Mouse (Mus musculus) hindbrain, embryonic 12.5 days (tissue): Measurements from ENCODE around the gene Glud1. TPM values are rescaled to one million over a fixed set of nuclear protein-coding genes. Genes with fewer than 3 reads are reported as not detected.

Experiments used
- ATAC-seq: fragments of 200-750 bp; cut with Nextera tagmentation; 2 replicates; pipeline ENCODE4 v1.8.0; 2017; ENCODE audit warnings: moderate TSS enrichment; ENCODE audit not compliant: low FRiP score
- H3K27ac ChIP-seq: fragments of 300-500 bp; sonication (generic); 2 replicates; pipeline ENCODE4 v1.5.1; 2016; ENCODE audit warnings: mild to moderate bottlenecking
- H3K27me3 ChIP-seq: fragments of 300-500 bp; sonication (generic); 2 replicates; pipeline ENCODE4 v1.6.1; 2016; ENCODE audit warnings: mild to moderate bottlenecking
- H3K36me3 ChIP-seq: fragments of 300-500 bp; sonication (generic); 2 replicates; pipeline ENCODE4 v1.6.1; 2016; ENCODE audit warnings: mild to moderate bottlenecking
- H3K4me1 ChIP-seq: fragments of 300-500 bp; sonication (generic); 2 replicates; pipeline ENCODE4 v1.6.1; 2016
- H3K4me2 ChIP-seq: fragments of 300-500 bp; sonication (generic); replicated peaks from 2 replicates; pipeline ENCODE4 v1.6.1; 2016; ENCODE audit warnings: mild to moderate bottlenecking
- H3K4me3 ChIP-seq: fragments of 300-500 bp; sonication (generic); 2 replicates; pipeline ENCODE4 v1.5.1; 2016; ENCODE audit warnings: mild to moderate bottlenecking
- H3K9ac ChIP-seq: fragments of 300-500 bp; sonication (generic); 2 replicates; pipeline ENCODE4 v1.6.1; 2016; ENCODE audit warnings: mild to moderate bottlenecking, moderate library complexity
- H3K9me3 ChIP-seq: fragments of 300-500 bp; sonication (generic); replicated peaks from 2 replicates; pipeline ENCODE4 v1.6.1; 2016; ENCODE audit warnings: mild to moderate bottlenecking
- WGBS: fragments of 180-500 bp; shearing (Covaris S2); methylation state at CpG from one replicate; pipeline ENCODE4 v1.1.7; 2016; 5-methylcytosine and 5-hydroxymethylcytosine counted together
- polyA plus RNA-seq: library from polyadenylated mRNA; unstranded; fragments of >200 nt; fragmentation: Nextera tagmentation; extraction: Ambion mirVana; gene quantifications from 2 replicates; pipeline ENCODE4 v1.2.1, GENCODE M21; 2016

The Glud1 gene
- polyA plus RNA-seq, 1 experiment from 2014 or later, result 97.7 TPM

- WGBS, result 98% methylated on average over 4 of the region's 4 CpGs
- Histone ChIP-seq H3K9me3 (no peaks in the 10 kb centered on the region), H3K4me2 (no peak overlapping the region), H3K9ac (no peak overlapping the region), H3K36me3 (peaks cover 54% of the 10 kb centered on the region), H3K27ac (no peak overlapping the region), H3K4me3 (no peak overlapping the region), H3K27me3 (no peaks in the 10 kb centered on the region), H3K4me1 (no peaks in the 10 kb centered on the region)
- ATAC-seq, result no peak
Measured at GRCm38 (mm10) chr14:34343078-34343477, 32.6 kb downstream of the Glud1 start.

GRCm38 (mm10) chr14:34344361-34344760 lies 33.8 kb downstream of the Glud1 start:
- Histone ChIP-seq H3K4me3 (no peak overlapping the region), H3K9me3 (no peaks in the 10 kb centered on the region), H3K27me3 (no peaks in the 10 kb centered on the region), H3K36me3 (peaks cover 42% of the 10 kb centered on the region), H3K4me2 (no peak overlapping the region), H3K27ac (no peak overlapping the region), H3K4me1 (no peaks in the 10 kb centered on the region), H3K9ac (no peak overlapping the region)
- ATAC-seq, result no peak
- WGBS, result 88% methylated on average over 5 of the region's 5 CpGs

- H3K4me1 ChIP-seq, result no peaks in the 10 kb centered on the region
- ATAC-seq, result peak; percentile 48
- H3K36me3 ChIP-seq, result peaks cover 29% of the 10 kb centered on the region
- H3K4me2 ChIP-seq, result no peak overlapping the region
- no peak overlapping the region for H3K9ac ChIP-seq
- H3K27ac ChIP-seq, result no peak overlapping the region
- 60% methylated on average over 12 of the region's 12 CpGs for WGBS
- H3K9me3 ChIP-seq, result no peaks in the 10 kb centered on the region
- H3K27me3 ChIP-seq, result no peaks in the 10 kb centered on the region
- no peak overlapping the region for H3K4me3 ChIP-seq
Measured at GRCm38 (mm10) chr14:34345771-34346566, 35.4 kb downstream of the Glud1 start.

- H3K36me3 ChIP-seq, result peaks cover 19% of the 10 kb centered on the region
- H3K4me1 ChIP-seq, result no peaks in the 10 kb centered on the region
- no peak overlapping the region for H3K9ac ChIP-seq
- H3K4me3 ChIP-seq, result no peak overlapping the region
- ATAC-seq, result no peak
- WGBS, result 94% methylated on average over 5 of the region's 5 CpGs
- no peak overlapping the region for H3K4me2 ChIP-seq
- no peaks in the 10 kb centered on the region for H3K27me3 ChIP-seq
- H3K27ac ChIP-seq, result no peak overlapping the region
- H3K9me3 ChIP-seq, result no peaks in the 10 kb centered on the region
Measured at GRCm38 (mm10) chr14:34347084-34347483, 36.6 kb downstream of the Glud1 start.

GRCm38 (mm10) chr14:34348301-34348700 lies 37.8 kb downstream of the Glud1 start:
- 85% methylated on average over 7 of the region's 7 CpGs for WGBS
- H3K4me3 ChIP-seq, result no peak overlapping the region
- no peak overlapping the region for H3K9ac ChIP-seq
- H3K4me1 ChIP-seq, result no peaks in the 10 kb centered on the region
- ATAC-seq, result no peak
- H3K27me3 ChIP-seq, result no peaks in the 10 kb centered on the region
- H3K9me3 ChIP-seq, result no peaks in the 10 kb centered on the region
- H3K36me3 ChIP-seq, result peaks cover 7% of the 10 kb centered on the region
- no peak overlapping the region for H3K4me2 ChIP-seq
- H3K27ac ChIP-seq, result no peak overlapping the region

- ATAC-seq, result no peak
- Histone ChIP-seq H3K27ac (no peak overlapping the region), H3K4me2 (no peak overlapping the region), H3K4me1 (no peaks in the 10 kb centered on the region), H3K27me3 (no peaks in the 10 kb centered on the region), H3K36me3 (peaks cover 3% of the 10 kb centered on the region), H3K4me3 (no peak overlapping the region), H3K9ac (no peak overlapping the region), H3K9me3 (no peaks in the 10 kb centered on the region)
- WGBS, result 88% methylated on average over 8 of the region's 8 CpGs
Measured at GRCm38 (mm10) chr14:34349007-34349406, 38.5 kb downstream of the Glud1 start.

GRCm38 (mm10) chr14:34351660-34352059 lies 41.1 kb downstream of the Glud1 start:
- H3K9me3 ChIP-seq, result no peaks in the 10 kb centered on the region
- ATAC-seq, result no peak
- H3K9ac ChIP-seq, result no peak overlapping the region
- no peak overlapping the region for H3K4me2 ChIP-seq
- no peaks in the 10 kb centered on the region for H3K36me3 ChIP-seq
- 58% methylated on average over 3 of the region's 3 CpGs for WGBS
- no peak overlapping the region for H3K4me3 ChIP-seq
- no peaks in the 10 kb centered on the region for H3K27me3 ChIP-seq
- H3K4me1 ChIP-seq, result no peaks in the 10 kb centered on the region
- no peak overlapping the region for H3K27ac ChIP-seq

GRCm38 (mm10) chr14:34352523-34352922 lies 42.0 kb downstream of the Glud1 start:
- H3K9me3 ChIP-seq, result no peaks in the 10 kb centered on the region
- H3K4me2 ChIP-seq, result no peak overlapping the region
- ATAC-seq, result no peak
- 72% methylated on average over 6 of the region's 6 CpGs for WGBS
- H3K4me3 ChIP-seq, result no peak overlapping the region
- H3K27me3 ChIP-seq, result no peaks in the 10 kb centered on the region
- H3K27ac ChIP-seq, result no peak overlapping the region
- H3K4me1 ChIP-seq, result no peaks in the 10 kb centered on the region
- no peak overlapping the region for H3K9ac ChIP-seq
- no peaks in the 10 kb centered on the region for H3K36me3 ChIP-seq

- 96% methylated on average over 3 of the region's 3 CpGs for WGBS
- Histone ChIP-seq H3K4me2 (no peak overlapping the region), H3K27ac (no peak overlapping the region), H3K36me3 (no peaks in the 10 kb centered on the region), H3K4me1 (no peaks in the 10 kb centered on the region), H3K9ac (no peak overlapping the region), H3K9me3 (no peaks in the 10 kb centered on the region), H3K27me3 (no peaks in the 10 kb centered on the region), H3K4me3 (no peak overlapping the region)
- ATAC-seq, result no peak
Measured at GRCm38 (mm10) chr14:34353326-34353725, 42.8 kb downstream of the Glud1 start.

GRCm38 (mm10) chr14:34354456-34354855 lies 43.9 kb downstream of the Glud1 start:
- no peak for ATAC-seq
- 87% methylated on average over 4 of the region's 4 CpGs for WGBS

GRCm38 (mm10) chr14:34355301-34355700 lies 44.8 kb downstream of the Glud1 start, which contains the start of gene Fam25c:
TSS of gene Fam25c (minus strand) at chr14:34355433.
- no peak within 1 kb of the TSS for H3K4me2 ChIP-seq
- H3K4me1 ChIP-seq, result no peaks in the 10 kb centered on the region
- H3K36me3 ChIP-seq, result no peaks in the 10 kb centered on the region
- ATAC-seq, result no peak
- H3K9ac ChIP-seq, result no peak within 1 kb of the TSS
- no peaks in the 10 kb centered on the region for H3K27me3 ChIP-seq
- no peak within 1 kb of the TSS for H3K27ac ChIP-seq
- H3K9me3 ChIP-seq, result no peaks in the 10 kb centered on the region
- H3K4me3 ChIP-seq, result no peak within 1 kb of the TSS
- WGBS, result 81% methylated on average over 6 of the region's 6 CpGs

More at GRCm38 (mm10) chr14:34354456-34354855, 43.9 kb downstream of the Glud1 start:
- no peak overlapping the region for H3K9ac ChIP-seq
- H3K9me3 ChIP-seq, result no peaks in the 10 kb centered on the region
- no peaks in the 10 kb centered on the region for H3K36me3 ChIP-seq
- H3K4me3 ChIP-seq, result no peak overlapping the region
- no peaks in the 10 kb centered on the region for H3K27me3 ChIP-seq
- H3K27ac ChIP-seq, result no peak overlapping the region
- H3K4me1 ChIP-seq, result no peaks in the 10 kb centered on the region
- H3K4me2 ChIP-seq, result no peak overlapping the region

- H3K4me1 ChIP-seq, result no peaks in the 10 kb centered on the region
- no peaks in the 10 kb centered on the region for H3K9me3 ChIP-seq
- no peak overlapping the region for H3K27ac ChIP-seq
- ATAC-seq, result no peak
- no peak overlapping the region for H3K4me3 ChIP-seq
- whole genome bisulfite sequencing, result 86% methylated on average over 7 of the region's 7 CpGs
- H3K27me3 ChIP-seq, result 0 out of 2 replicates have a peak, but pooled peaks cover 4% of the 10 kb centered on the region
- no peak overlapping the region for H3K9ac ChIP-seq
- no peak overlapping the region for H3K4me2 ChIP-seq
- no peaks in the 10 kb centered on the region for H3K36me3 ChIP-seq
Measured at GRCm38 (mm10) chr14:34357671-34358455, 47.3 kb downstream of the Glud1 start.
